Mouse (Mus musculus) ES-Bruce4 (cell line): Measurements from ENCODE around the gene Cacng1. TPM values are rescaled to one million over a fixed set of nuclear protein-coding genes. Genes with fewer than 3 reads are reported as not detected.

Experiments
- H3K27ac ChIP-seq: 2 replicates; pipeline ENCODE4 v1.5.1; 2012; ENCODE audit warnings: low read length, inconsistent platforms; ENCODE audit not compliant: insufficient read depth
- H3K27me3 ChIP-seq: 2 replicates; pipeline ENCODE4 v1.6.1; 2012; ENCODE audit warnings: mild to moderate bottlenecking, low read length, inconsistent platforms; ENCODE audit not compliant: control insufficient read depth, poor library complexity, insufficient read depth, severe bottlenecking
- H3K36me3 ChIP-seq: 2 replicates; pipeline ENCODE4 v1.6.1; 2012; ENCODE audit warnings: inconsistent platforms, mild to moderate bottlenecking, low read length, moderate library complexity; ENCODE audit not compliant: control insufficient read depth, poor library complexity, insufficient read depth, severe bottlenecking
- H3K4me1 ChIP-seq: one replicate; pipeline ENCODE4 v1.8.1; 2011; ENCODE audit warnings: low read length; ENCODE audit not compliant: control insufficient read depth, insufficient read depth
- H3K4me3 ChIP-seq: 2 replicates; pipeline ENCODE4 v1.5.1; 2011; ENCODE audit warnings: low read depth, mild to moderate bottlenecking, low read length
- H3K9ac ChIP-seq: 2 replicates; pipeline ENCODE4 v1.6.1; 2012; ENCODE audit warnings: low read depth, mild to moderate bottlenecking, inconsistent platforms; ENCODE audit not compliant: poor library complexity, severe bottlenecking
- H3K9me3 ChIP-seq: replicated peaks from 2 replicates; pipeline ENCODE4 v1.6.1; 2012; ENCODE audit warnings: mild to moderate bottlenecking, low read length, inconsistent platforms; ENCODE audit not compliant: control insufficient read depth, poor library complexity, insufficient read depth, severe bottlenecking
- CTCF ChIP-seq: IDR thresholded peaks from one replicate; pipeline ENCODE4 v1.8.1; 2011; ENCODE audit warnings: low read depth, low read length
- EP300 ChIP-seq: IDR thresholded peaks from 2 replicates; pipeline ENCODE4 v1.6.1; 2011; ENCODE audit warnings: low read depth, low read length; ENCODE audit not compliant: insufficient read depth
- POLR2A ChIP-seq: IDR thresholded peaks from one replicate; pipeline ENCODE4 v1.8.1; 2011; ENCODE audit warnings: low read length; ENCODE audit not compliant: insufficient read depth
- polyA plus RNA-seq: library from polyadenylated mRNA; stranded (reverse); fragments of >200 nt; gene quantifications from 2 replicates; pipeline ENCODE4 v1.2.4, GENCODE M21; 2011; ENCODE audit warnings: low read depth; ENCODE audit not compliant: missing spikeins, insufficient read depth, insufficient read length

Cacng1 gene
- polyA plus RNA-seq, 1 experiment: not detected

DNA sequence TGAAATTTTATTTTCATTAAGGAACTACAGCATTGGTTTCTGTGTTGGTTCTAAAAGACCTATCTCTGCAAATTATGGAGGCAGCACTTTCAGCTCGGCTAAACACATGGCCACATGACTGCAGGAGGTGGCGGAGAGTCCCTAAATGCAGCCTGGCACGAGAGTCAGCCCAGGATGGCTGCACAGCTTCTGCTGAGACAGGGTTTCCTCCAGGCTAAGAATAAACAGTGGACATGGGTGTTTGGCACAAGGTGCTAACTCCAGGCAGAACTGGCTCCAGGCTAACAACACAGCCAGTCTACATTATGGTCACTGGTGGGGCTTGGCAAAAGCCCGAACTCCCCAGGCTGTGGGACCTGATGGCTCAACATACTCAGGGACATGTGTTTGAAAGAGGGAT is 14.6 kb upstream of the Cacng1 start:
- no peaks in the 10 kb centered on the region for H3K36me3 ChIP-seq
- H3K9me3 ChIP-seq: no peaks in the 10 kb centered on the region
- no peak overlapping the region for H3K4me3 ChIP-seq
- no peak for TF ChIP-seq EP300
- no peak for TF ChIP-seq CTCF
- TF ChIP-seq POLR2A: no peak
- no peaks in the 10 kb centered on the region for H3K27me3 ChIP-seq
- H3K4me1 ChIP-seq: no peaks in the 10 kb centered on the region
- H3K27ac ChIP-seq: no peak overlapping the region
- no peak overlapping the region for H3K9ac ChIP-seq

DNA sequence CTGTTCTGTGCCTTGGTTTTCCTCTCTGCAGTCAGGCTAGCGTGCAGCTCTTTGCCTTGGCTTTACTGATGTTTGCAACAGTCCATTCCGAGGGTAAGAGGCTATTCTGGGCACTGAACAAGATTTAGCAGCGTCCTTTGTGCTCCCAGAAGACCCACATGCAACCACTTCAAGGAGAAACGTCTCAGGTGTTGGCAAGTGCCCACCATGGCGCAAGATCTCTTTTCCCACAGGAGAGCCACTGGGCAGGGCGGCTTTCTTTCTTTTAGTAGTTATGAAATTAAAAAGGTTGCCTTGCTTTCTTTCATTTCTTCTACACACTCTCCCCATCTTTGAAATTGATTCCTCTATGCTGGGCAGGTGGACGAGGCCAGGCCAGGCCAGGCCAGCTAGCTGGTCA is 12.8 kb upstream of the Cacng1 start:
- TF ChIP-seq CTCF (no peak), EP300 (no peak), POLR2A (no peak)

DNA sequence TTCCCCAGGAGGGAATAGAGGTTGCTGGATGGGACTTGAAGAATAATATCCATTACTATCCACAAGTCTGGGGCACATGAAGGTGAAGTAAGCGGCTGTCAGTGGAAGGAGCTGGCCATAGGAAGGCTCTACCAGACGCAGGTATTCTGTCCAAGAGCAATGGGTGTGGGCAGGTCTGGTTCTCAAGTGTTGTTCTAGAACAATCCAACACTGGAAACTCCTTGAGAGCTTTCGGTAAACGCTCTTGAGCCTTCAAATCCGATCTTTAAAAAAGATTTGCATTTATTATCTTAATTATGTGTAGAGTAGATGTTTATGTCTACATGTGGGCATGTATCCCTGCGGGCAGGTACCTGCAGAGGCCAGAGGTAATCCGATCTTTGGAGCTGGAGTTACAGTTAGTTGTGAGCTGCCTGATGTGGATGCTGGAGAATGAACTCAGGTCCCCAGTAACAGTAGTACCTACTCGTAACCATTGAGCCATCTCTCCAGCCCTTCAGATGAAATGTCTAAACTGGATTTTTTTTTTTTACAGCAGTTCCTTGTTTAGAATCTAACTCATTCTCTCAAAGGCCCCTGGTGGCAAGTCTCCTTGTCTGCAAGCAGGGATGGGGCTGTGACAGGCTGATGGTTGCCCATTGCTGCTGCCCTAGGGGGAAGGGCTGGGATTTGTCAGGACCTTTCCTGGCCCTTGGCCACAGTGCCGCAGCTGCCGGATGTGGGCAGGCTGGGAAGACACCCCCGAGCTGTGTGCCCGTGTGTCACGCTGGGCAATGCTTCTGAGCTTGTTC is 11.9 kb upstream of the Cacng1 start:
- Histone ChIP-seq H3K36me3 (no peaks in the 10 kb centered on the region), H3K4me1 (no peaks in the 10 kb centered on the region), H3K4me3 (no peak overlapping the region), H3K9me3 (no peaks in the 10 kb centered on the region), H3K27me3 (no peaks in the 10 kb centered on the region), H3K27ac (no peak overlapping the region), H3K9ac (no peak overlapping the region)
- TF ChIP-seq POLR2A (no peak), CTCF (no peak), EP300 (no peak)

More for the DNA sequence above, 12.8 kb upstream of the Cacng1 start:
- Histone ChIP-seq H3K36me3 (no peaks in the 10 kb centered on the region), H3K9me3 (no peaks in the 10 kb centered on the region), H3K4me3 (no peak overlapping the region), H3K9ac (no peak overlapping the region), H3K4me1 (no peaks in the 10 kb centered on the region), H3K27me3 (no peaks in the 10 kb centered on the region), H3K27ac (no peak overlapping the region)

DNA sequence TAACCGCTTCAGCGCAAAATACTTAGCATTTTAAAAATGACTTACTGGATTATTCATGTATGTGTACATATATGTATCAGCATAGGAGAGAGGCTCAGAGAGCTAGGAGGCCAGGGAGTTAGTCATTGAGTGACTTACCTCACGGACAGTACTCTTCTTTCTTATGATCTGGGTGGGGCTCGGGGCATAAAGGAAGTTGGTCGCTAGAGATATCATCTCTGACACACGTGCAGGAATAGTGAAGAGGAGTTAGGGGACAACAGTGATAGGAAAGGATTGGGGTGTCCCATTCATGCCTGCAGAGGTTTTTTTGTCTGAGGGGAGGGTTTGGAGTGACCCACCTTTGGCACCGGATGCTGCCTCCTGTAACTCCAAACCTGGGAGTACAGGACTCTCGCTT is 8.3 kb upstream of the Cacng1 start:
- H3K4me3 ChIP-seq: no peak overlapping the region
- no peak overlapping the region for H3K27ac ChIP-seq
- H3K27me3 ChIP-seq: no peaks in the 10 kb centered on the region
- H3K9me3 ChIP-seq: no peaks in the 10 kb centered on the region; the same call in 1 of the 2 replicates
- no peaks in the 10 kb centered on the region for H3K36me3 ChIP-seq
- H3K9ac ChIP-seq: no peak overlapping the region
- TF ChIP-seq CTCF (no peak), EP300 (no peak), POLR2A (no peak)
- no peaks in the 10 kb centered on the region for H3K4me1 ChIP-seq

DNA sequence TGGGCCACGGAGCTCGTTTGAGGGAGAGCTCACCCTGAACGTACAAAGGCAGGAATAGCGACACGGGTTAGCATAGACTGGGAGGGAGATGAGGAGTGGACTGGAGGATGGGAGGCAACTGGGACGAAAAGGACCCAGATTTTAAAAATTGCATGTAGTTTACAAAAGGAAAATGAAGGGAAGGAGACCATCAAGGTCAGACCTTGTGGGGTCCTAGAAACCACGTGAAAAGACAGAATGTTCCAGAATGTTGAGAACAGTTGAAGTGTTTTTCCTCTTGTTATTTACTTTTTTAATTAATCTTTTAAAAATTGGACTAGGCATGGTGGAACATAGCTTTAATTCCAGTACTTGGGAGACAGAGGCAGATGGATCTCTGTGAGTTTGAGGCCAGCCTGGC is 4.7 kb upstream of the Cacng1 start:
- H3K9ac ChIP-seq: no peak overlapping the region
- no peak overlapping the region for H3K27ac ChIP-seq
- H3K4me1 ChIP-seq: no peaks in the 10 kb centered on the region
- H3K36me3 ChIP-seq: no peaks in the 10 kb centered on the region
- no peak overlapping the region for H3K4me3 ChIP-seq
- no peaks in the 10 kb centered on the region for H3K27me3 ChIP-seq
- H3K9me3 ChIP-seq: no peaks in the 10 kb centered on the region; the same call in 1 of the 2 replicates
- TF ChIP-seq EP300 (no peak), CTCF (no peak), POLR2A (no peak)

DNA sequence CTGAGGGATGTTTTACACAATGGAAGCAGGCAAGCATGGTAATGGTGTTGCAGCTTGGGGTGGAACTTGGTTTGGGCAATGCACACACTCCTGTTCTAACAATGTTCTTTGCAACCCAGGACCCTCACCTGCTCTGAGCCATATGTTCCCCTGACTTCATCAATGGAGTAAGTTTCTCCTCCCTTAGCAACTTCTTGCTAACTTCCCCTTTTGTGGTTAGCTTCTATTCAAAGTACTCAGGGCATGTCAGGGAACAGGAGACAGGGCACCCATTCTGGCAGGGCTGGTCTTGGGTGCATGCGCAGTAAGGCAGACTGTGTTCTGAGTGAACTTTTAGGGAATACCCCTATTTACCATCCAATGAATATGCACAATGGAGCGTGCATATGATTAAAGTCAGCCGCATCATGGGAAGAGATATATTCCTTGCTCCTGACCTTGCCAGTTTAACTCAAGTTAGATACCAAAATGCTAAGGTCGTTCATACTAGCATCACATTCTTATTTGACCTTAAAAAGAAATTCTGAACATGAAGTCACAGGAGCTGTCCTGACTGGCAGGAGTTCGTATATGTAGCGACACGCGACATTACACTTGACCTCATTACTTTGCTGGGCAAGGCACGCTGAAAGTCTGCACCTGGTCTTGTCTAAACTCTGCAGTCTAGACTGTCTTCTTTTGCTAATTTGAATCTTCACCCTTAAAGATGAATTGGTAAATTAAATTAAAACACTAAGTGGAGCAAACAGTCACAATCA is 4.1 kb upstream of the Cacng1 start:
- no peaks in the 10 kb centered on the region for H3K27me3 ChIP-seq
- H3K9me3 ChIP-seq: no peaks in the 10 kb centered on the region; the same call in 1 of the 2 replicates
- no peak overlapping the region for H3K9ac ChIP-seq
- H3K4me1 ChIP-seq: no peaks in the 10 kb centered on the region
- H3K36me3 ChIP-seq: no peaks in the 10 kb centered on the region
- H3K27ac ChIP-seq: no peak overlapping the region
- no peak overlapping the region for H3K4me3 ChIP-seq
- TF ChIP-seq POLR2A: no peak
- TF ChIP-seq CTCF: no peak
- no peak for TF ChIP-seq EP300
